Mouse (Mus musculus) midbrain, embryonic 15.5 days (tissue): ENCODE measurements around the gene Gpr132. TPM values are rescaled to one million over a fixed set of nuclear protein-coding genes. Genes with fewer than 3 reads are reported as not detected.
"Not testable (repeated sequence)": the region's sequence is repeated elsewhere in the genome, so short reads cannot be mapped to it uniquely, and the experiment has no call there.

Source experiments
- ATAC-seq: fragments of 200-750 bp; cut with Nextera tagmentation; replicated peaks from 2 replicates; pipeline ENCODE4 v1.8.0; 2017; ENCODE audit warnings: moderate TSS enrichment
- H3K27ac ChIP-seq: fragments of 300-500 bp; sonication (generic); 2 replicates; pipeline ENCODE4 v1.5.1; 2015; ENCODE audit warnings: mild to moderate bottlenecking, inconsistent platforms
- H3K27me3 ChIP-seq: fragments of 300-500 bp; sonication (generic); replicated peaks from 2 replicates; pipeline ENCODE4 v1.6.1; 2015; ENCODE audit warnings: inconsistent platforms
- H3K36me3 ChIP-seq: fragments of 300-500 bp; sonication (generic); replicated peaks from 2 replicates; pipeline ENCODE4 v1.6.1; 2015; ENCODE audit warnings: inconsistent platforms
- H3K4me1 ChIP-seq: fragments of 300-500 bp; sonication (generic); 2 replicates; pipeline ENCODE4 v1.6.1; 2015; ENCODE audit warnings: inconsistent platforms
- H3K4me2 ChIP-seq: fragments of 300-500 bp; sonication (generic); 2 replicates; pipeline ENCODE4 v1.6.1; 2015; ENCODE audit warnings: inconsistent platforms, mild to moderate bottlenecking, moderate library complexity
- H3K4me3 ChIP-seq: fragments of 300-500 bp; sonication (generic); 2 replicates; pipeline ENCODE4 v1.5.1; 2015; ENCODE audit warnings: mild to moderate bottlenecking, inconsistent platforms
- H3K9ac ChIP-seq: fragments of 300-500 bp; sonication (generic); 2 replicates; pipeline ENCODE4 v1.6.1; 2015; ENCODE audit warnings: mild to moderate bottlenecking, inconsistent platforms
- H3K9me3 ChIP-seq: fragments of 300-500 bp; sonication (generic); 2 replicates; pipeline ENCODE4 v1.6.1; 2016; ENCODE audit warnings: inconsistent platforms
- WGBS: fragments of 180-500 bp; shearing (Covaris S2); methylation state at CpG from one replicate; pipeline ENCODE4 v1.1.7; 2015; ENCODE audit warnings: mixed read lengths; 5-methylcytosine and 5-hydroxymethylcytosine counted together
- polyA plus RNA-seq: library from polyadenylated mRNA; unstranded; fragments of >200 nt; fragmentation: Nextera tagmentation; extraction: Ambion mirVana; gene quantifications from 2 replicates; pipeline ENCODE4 v1.2.1, GENCODE M21; 2015

The Gpr132 gene
- polyA plus RNA-seq, 1 experiment from 2014 or later: 0.06 TPM

DNA sequence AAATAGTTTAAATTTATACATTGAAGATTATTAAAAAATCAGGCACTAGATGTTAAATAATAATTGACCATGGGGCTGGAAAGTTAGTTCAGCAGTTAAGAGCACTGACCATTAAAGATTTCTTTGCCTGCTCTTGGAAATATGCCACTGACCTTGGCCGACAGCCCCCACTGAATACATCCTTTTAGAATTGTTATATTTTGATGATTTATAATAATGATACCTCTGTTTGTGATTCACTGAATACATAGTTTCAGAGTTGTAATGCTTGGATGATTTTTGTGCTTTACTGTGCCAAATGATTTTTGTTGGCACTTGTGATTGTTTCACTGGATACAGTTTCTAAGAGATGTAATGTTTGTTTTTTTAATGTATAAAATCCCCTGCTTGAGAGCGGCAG lies 25.9 kb downstream of the Gpr132 start:
- H3K9me3 ChIP-seq, H3K4me3 ChIP-seq, H3K36me3 ChIP-seq, H3K4me2 ChIP-seq, ATAC-seq, H3K9ac ChIP-seq, H3K27me3 ChIP-seq, H3K27ac ChIP-seq, H3K4me1 ChIP-seq: not testable (repeated sequence)
- 89% methylated on average over 2 of the region's 2 CpGs for WGBS

DNA sequence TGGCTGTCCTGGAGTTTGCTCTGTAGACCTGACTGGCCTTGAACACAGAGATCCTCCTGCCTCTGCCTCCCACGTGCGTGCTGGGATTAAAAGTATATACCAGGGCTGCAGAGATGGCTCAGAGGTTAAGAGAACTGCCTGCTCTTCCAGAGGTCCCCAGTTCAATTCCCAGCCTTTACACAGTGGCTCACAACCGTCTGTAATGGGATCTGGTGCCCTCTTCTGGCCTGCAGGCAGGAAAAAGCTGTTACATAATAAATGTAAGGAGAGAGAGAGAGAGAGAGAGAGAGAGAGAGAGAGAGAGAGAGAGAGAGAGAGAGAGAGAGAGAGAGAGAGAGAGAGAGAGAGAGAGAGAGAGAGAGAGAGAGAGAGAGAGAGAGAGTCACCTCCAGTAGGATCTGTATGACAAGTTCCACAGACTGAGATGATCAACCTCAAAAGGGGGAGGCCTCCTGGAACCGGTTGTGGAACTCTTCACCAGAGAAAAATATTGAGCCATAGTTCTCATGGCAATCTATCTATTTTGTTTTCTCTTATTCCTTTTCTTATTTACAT lies 26.6 kb downstream of the Gpr132 start:
- H3K36me3 ChIP-seq, ATAC-seq, H3K9ac ChIP-seq, H3K4me2 ChIP-seq, H3K9me3 ChIP-seq, H3K4me3 ChIP-seq, H3K27me3 ChIP-seq, H3K27ac ChIP-seq, H3K4me1 ChIP-seq: not testable (repeated sequence)
- 68% methylated on average over 4 of the region's 4 CpGs for WGBS

DNA sequence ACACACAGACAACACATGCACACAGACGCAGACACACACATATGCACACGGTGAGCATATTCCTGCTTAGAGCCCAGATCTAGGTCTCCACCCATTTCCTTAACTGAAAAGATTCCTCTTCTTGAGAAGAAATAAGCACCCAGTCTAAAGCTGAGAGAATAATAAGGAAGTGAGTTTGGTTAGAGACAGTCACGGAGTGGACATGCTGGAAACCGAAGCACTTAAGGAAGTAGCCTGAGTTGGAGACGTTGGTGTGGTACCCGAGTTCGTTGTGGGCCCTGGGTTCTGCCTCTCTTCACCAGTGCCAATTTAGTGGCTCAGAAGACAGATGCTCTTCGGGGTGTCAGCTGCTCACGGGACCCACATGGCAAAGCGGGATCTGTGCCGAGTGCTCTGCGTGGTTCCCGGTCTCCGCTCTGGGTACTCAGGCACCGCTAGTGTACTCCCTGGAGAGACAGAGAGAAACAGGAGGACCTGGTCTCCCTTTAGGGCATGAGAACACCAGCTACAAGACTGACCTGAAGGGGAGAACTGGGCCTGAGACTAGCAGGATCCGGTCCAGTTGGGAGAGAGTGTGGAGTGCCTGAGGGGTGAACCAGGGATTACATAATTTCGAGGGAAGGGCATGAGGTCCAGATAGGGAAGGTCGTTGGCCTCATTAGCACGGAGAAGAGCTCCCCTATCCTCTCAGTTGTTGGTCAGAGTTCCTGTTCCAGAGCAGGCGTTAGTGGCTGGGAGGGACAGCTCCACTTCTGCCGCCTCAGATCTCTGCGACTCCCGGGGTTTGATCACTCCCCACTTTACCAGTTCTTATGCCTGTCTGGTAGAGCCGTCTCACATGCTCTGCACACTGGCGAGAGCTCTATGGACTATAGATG lies 27.6 kb downstream of the Gpr132 start:
- Histone ChIP-seq H3K27me3 (no peaks in the 10 kb centered on the region), H3K4me2 (no peak overlapping the region), H3K4me1 (no peaks in the 10 kb centered on the region), H3K9me3 (no peaks in the 10 kb centered on the region), H3K9ac (no peak overlapping the region), H3K4me3 (no peak overlapping the region), H3K27ac (no peak overlapping the region), H3K36me3 (no peaks in the 10 kb centered on the region)
- no peak for ATAC-seq
- WGBS: 78% methylated on average over 25 of the region's 25 CpGs

DNA sequence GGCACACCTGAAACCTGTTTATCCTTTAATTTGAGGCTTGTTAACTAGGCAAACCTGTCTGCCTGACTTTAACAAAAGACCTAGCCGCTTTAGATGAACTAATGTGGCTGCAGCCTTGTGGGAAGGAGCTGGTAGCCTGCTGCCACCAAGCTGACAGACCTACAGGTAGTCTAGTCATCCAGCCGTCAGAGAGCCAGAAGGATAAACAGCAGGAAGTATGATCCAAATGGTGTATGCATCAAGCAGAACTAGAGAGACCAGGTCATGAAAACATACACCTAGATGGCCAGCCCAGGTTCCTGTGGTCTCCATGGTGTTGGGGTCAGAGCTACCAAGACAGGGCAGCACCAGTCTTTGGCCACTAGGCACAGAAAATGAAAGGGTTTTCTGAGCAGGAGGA lies 33.0 kb downstream of the Gpr132 start:
- H3K9me3 ChIP-seq: no peaks in the 10 kb centered on the region
- ATAC-seq: no peak
- H3K27ac ChIP-seq: no peak overlapping the region
- 72% methylated on average over 2 of the region's 2 CpGs for WGBS
- H3K4me3 ChIP-seq: no peak overlapping the region
- no peaks in the 10 kb centered on the region for H3K27me3 ChIP-seq
- H3K36me3 ChIP-seq: 0 out of 2 replicates have a peak, but pooled peaks cover 3% of the 10 kb centered on the region
- no peak overlapping the region for H3K9ac ChIP-seq
- H3K4me2 ChIP-seq: no peak overlapping the region
- H3K4me1 ChIP-seq: peaks cover 15% of the 10 kb centered on the region

DNA sequence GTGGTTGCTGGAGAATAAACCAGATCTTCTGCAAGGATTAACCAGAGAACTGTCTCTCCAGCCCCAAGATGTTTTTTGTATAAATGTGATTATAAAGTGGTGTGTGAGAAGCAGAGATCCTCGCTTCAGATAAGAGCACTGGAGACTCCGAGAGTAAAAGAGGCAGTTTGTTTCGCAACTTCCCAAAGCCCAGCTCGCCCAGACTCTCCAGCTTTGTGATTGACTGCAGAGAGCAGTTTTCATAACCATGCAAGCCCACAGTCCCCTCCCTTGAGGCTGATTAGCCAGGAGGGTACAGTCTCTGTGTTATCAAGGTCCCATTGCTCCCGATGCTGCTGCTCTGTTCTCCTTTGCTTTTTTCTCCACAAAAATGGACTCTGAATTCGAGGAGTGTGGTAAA lies 34.5 kb downstream of the Gpr132 start:
- Histone ChIP-seq H3K4me1 (peaks cover 15% of the 10 kb centered on the region), H3K36me3 (0 out of 2 replicates have a peak, but pooled peaks cover 3% of the 10 kb centered on the region), H3K27me3 (no peaks in the 10 kb centered on the region), H3K27ac (no peak overlapping the region), H3K4me2 (no peak overlapping the region), H3K4me3 (no peak overlapping the region), H3K9me3 (no peaks in the 10 kb centered on the region), H3K9ac (no peak overlapping the region)
- WGBS: 87% methylated on average over 6 of the region's 6 CpGs
- no peak for ATAC-seq

DNA sequence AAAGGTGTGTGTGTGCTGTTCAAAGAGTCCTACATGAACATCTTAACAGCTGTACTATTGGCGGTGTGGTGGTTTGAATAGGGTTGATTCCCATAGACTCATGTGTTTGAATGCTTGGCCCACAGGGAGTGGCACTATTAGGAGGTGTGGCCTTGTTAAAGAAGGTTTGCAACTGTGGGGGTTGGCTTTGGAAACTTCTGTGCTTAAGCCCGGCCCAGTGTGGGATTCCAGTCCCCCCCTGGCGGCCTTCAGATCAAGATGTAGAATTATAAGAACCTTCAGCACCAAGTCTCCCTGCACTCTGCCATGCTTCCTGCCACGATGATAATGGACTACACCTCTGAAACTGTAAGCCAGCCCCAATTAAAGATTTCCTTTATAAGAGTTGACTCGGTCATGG lies 35.6 kb downstream of the Gpr132 start:
- Histone ChIP-seq H3K27me3 (no peaks in the 10 kb centered on the region), H3K9ac (no peak overlapping the region), H3K4me1 (peaks cover 26% of the 10 kb centered on the region), H3K9me3 (no peaks in the 10 kb centered on the region), H3K4me3 (no peak overlapping the region), H3K4me2 (no peak overlapping the region), H3K27ac (no peak overlapping the region), H3K36me3 (0 out of 2 replicates have a peak, but pooled peaks cover 3% of the 10 kb centered on the region)
- 95% methylated on average over 5 of the region's 5 CpGs for WGBS
- no peak for ATAC-seq

DNA sequence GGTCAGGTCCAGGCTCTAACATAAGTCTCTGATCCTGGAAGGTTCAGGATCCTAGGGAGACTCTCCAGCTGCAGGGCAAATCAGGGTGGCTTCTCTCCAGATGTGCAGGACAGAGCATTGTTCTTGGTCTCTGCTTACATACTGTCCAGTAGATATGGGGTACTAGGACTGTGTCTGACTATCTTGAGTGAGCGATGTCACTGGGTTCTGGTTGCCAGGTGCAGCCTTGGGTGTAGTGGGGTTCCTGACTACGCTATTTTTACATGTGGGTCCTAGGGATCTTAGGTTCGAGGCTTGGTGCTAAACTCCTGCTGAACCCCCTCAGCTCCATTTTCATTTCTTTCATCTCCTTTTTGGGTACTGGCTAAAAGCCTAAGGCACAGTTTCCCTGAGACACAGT lies 37.5 kb downstream of the Gpr132 start:
- peak overlapping the region; percentile 72 for H3K4me3 ChIP-seq
- peak overlapping the region; percentile 78; the same call in 1 of the 2 replicates for H3K9ac ChIP-seq
- peaks cover 42% of the 10 kb centered on the region for H3K4me1 ChIP-seq
- peak overlapping the region; percentile 57 for H3K4me2 ChIP-seq
- no peak for ATAC-seq
- H3K27me3 ChIP-seq: no peaks in the 10 kb centered on the region
- 88% methylated on average over 3 of the region's 3 CpGs for WGBS
- no peaks in the 10 kb centered on the region for H3K9me3 ChIP-seq
- H3K27ac ChIP-seq: no peak overlapping the region
- H3K36me3 ChIP-seq: 0 out of 2 replicates have a peak, but pooled peaks cover 3% of the 10 kb centered on the region

DNA sequence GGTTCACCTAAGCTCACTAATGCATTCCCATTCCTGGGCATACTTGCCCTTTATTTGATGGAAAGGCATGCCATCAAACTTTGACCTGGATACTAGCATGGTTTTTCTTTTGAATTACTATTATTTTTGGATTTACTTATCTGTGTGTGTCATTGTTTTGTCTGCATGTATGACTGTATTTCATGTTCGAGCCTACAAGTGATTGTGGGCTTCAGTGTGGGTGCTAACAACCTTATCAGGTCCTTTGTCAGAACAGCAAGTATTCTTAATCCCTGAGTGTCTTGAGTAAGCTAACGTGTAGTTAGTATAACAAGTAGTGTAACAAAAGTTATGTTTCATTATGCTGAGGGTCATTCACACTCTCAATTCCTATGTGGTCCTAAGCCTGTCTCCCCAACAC lies 37.9 kb downstream of the Gpr132 start:
- Histone ChIP-seq H3K9ac (peak overlapping the region; percentile 78), H3K36me3 (0 out of 2 replicates have a peak, but pooled peaks cover 3% of the 10 kb centered on the region), H3K9me3 (no peaks in the 10 kb centered on the region), H3K4me3 (peak overlapping the region; percentile 72), H3K4me1 (peaks cover 44% of the 10 kb centered on the region), H3K27ac (peak overlapping the region; percentile 91), H3K27me3 (no peaks in the 10 kb centered on the region), H3K4me2 (peak overlapping the region; percentile 57)
- no peak for ATAC-seq
- WGBS: 25% methylated on average over 2 of the region's 2 CpGs

DNA sequence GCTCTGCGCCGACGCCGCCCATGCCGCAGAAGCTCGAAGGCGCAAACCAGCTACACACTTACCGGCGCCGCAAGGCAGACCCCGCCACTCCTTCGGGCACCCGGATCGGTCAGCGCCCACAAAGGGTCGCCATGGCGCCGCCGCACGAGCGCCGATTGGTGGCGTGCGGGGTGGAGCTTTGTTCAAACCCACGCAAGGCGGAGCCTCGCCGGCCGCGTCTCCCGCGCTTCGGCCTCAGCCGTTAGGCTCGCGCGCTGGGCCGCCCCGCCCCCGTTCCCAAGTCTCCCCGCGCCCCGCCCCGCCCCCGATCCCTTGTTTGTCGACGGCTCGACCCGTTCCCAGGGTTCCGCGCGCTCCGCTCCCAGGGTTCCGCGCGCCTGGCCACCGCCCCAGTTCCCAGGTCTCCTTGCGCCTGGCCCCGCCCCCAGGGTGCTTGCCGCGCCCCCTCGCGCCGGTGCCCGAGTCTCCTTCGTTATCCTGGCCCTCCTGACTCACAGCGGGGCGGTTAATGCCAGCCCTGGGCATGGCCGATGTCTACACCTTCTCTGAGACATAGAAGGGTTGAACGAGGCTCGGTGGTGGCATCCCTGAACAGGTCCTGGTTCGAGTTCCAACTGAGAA lies 38.7 kb downstream of the Gpr132 start, which contains the start of gene Cdca4:
TSS of gene Cdca4 (minus strand) at position 180 of the 621 bp plus-strand sequence.
- H3K4me3 ChIP-seq: peak within 1 kb of the TSS; percentile 72
- under 1% methylated on average over 70 of the region's 72 CpGs for WGBS
- H3K27ac ChIP-seq: peak within 1 kb of the TSS; percentile 91
- H3K4me1 ChIP-seq: peaks cover 47% of the 10 kb centered on the region
- peak within 1 kb of the TSS; percentile 82 for H3K4me2 ChIP-seq
- H3K9me3 ChIP-seq: no peaks in the 10 kb centered on the region
- ATAC-seq: peak; percentile 96
- H3K36me3 ChIP-seq: 0 out of 2 replicates have a peak, but pooled peaks cover 3% of the 10 kb centered on the region
- H3K27me3 ChIP-seq: no peaks in the 10 kb centered on the region
- H3K9ac ChIP-seq: peak within 1 kb of the TSS; percentile 83

DNA sequence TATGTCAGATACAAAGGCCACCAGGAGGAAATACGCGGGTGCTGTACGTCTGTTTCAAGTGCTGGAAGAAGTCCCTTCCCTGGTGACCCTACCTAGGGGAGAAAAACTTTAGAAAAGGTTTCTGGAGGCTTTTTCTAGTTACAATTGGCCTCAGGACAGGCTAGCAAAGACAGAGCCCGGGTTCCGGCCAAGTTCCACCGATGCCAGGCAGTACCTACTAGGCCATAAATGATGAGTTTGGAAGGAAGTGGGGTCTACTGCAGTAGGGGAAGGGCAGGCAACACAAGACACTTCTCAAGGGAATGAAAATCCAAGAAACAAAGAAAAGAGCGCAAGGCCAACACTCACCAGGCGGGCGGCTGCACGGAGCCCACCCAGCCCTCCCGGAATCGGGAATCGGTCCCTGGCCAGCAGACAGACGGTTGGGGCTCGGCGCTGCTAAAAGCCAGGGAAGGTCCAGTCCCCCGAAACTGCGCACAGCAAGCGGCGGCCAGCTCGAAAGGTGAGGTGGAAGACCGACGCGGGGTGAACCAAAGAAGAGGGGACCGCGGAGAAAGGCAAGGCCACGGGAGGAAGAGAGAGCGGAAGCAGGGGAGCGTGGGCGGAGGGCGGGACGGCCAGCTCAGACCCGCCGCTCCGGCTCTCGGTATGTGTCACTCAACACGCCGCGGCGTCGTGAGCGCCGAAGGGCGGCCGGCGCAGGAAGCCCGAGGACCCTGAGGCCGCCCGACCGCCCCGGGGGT lies 39.4 kb downstream of the Gpr132 start:
- H3K4me1 ChIP-seq: peaks cover 54% of the 10 kb centered on the region
- peak overlapping the region; percentile 83 for H3K9ac ChIP-seq
- H3K36me3 ChIP-seq: 0 out of 2 replicates have a peak, but pooled peaks cover 3% of the 10 kb centered on the region
- H3K9me3 ChIP-seq: no peaks in the 10 kb centered on the region
- peak overlapping the region; percentile 82 for H3K4me2 ChIP-seq
- no peaks in the 10 kb centered on the region for H3K27me3 ChIP-seq
- H3K27ac ChIP-seq: peak overlapping the region; percentile 91
- ATAC-seq: peak; percentile 83
- under 1% methylated on average over 49 of the region's 51 CpGs for WGBS
- peak overlapping the region; percentile 72 for H3K4me3 ChIP-seq

DNA sequence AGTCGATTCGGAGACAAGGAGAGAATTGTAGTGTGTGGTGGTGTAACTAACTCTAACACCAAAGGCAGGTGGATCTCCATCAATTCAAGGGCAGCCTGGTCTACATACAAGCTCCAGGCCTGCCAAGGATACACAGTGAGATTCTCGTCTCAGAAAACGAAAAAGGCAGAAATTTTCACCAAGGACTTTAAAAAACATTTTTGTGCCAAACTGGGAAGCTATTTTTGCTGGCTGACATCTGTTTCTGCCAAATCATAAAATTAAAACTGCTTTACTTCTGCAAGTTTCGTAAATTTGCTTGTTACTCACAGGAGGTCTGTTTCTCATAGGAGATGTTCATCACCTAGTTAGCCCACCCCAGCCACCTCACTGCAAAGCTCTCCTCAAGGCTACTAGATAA lies 42.1 kb downstream of the Gpr132 start:
- Histone ChIP-seq H3K36me3 (peaks cover 8% of the 10 kb centered on the region; the same call in 1 of the 2 replicates), H3K9me3 (no peaks in the 10 kb centered on the region), H3K4me3 (no peak overlapping the region), H3K4me1 (peaks cover 62% of the 10 kb centered on the region), H3K27ac (no peak overlapping the region), H3K9ac (no peak overlapping the region), H3K27me3 (no peaks in the 10 kb centered on the region), H3K4me2 (no peak overlapping the region)
- WGBS: 90% methylated on average over 5 of the region's 5 CpGs
- ATAC-seq: no peak

DNA sequence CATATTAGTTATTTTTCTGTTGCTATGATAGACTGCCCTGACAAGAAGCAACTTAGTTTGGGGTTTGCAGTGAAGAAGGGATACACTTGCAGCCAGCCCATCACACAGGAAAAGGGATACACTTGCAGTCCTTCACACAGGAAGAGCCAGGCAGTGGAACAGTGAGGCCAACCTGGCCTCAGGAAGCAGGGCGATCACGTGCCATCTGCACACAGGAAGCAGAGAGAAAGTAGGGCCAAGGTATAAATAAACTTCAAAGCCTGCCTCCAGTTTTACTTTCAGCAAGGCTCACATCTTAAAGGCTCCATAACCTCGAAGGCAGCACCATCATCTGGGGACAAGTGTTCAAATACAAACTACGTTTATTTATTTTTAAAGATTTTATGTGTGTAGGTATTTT lies 44.8 kb downstream of the Gpr132 start:
- Histone ChIP-seq H3K27ac (no peak overlapping the region), H3K4me1 (peaks cover 50% of the 10 kb centered on the region), H3K9me3 (no peaks in the 10 kb centered on the region), H3K36me3 (peaks cover 23% of the 10 kb centered on the region), H3K4me3 (no peak overlapping the region), H3K9ac (no peak overlapping the region), H3K27me3 (no peaks in the 10 kb centered on the region), H3K4me2 (no peak overlapping the region)
- 80% methylated on average over 4 of the region's 4 CpGs for WGBS
- no peak for ATAC-seq
